Comparison of ENCODE assay signal across 18 mouse cellular contexts in the genomic region with DNA sequence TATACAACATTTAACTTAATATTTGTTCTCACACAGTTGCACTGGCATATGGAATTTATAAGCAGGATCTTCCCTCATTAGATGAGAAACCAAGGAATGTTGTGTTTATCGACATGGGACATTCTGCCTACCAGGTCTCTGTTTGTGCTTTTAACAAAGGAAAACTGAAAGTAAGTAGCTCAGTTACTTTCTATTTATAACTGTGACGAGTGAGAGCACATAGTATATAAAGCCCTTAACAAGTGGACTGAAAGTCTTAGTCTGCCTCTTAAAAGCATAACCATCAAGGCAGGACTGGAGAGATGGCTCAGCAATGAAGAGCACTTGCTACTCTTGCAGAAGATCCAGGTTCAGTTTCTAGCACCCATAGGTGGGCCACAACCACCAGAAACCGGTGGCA.
"Had no signal": no experiment of that assay in that cellular context is flagged by ENCODE, and none has a peak within 500 bp of the region (broad histone marks: within the 10 kb centered on the region; RNA-seq: fewer than 3 reads in every experiment).

No protein-coding gene starts in this region.

- H3K27me3 ChIP-seq: kidney, embryonic 15.5 days; limb, embryonic 13.5 days; liver, embryonic 12.5 days; liver, embryonic 15.5 days; lung, embryonic 15.5 days; megakaryocyte, embryonic 14.5 days; neural tube, embryonic 12.5 days; neural tube, embryonic 15.5 days had no signal

- H3K36me3 ChIP-seq: limb, embryonic 10.5 days; limb, embryonic 13.5 days; lung, embryonic 15.5 days had no signal

- DNase-seq: kidney, adult 8-10 months; kidney, postnatal 10 days; kidney, postnatal 36 days; liver; lung, adult 18-20 months; lung, postnatal 10 days; lung, postnatal 36 days; midbrain, embryonic 14.5 days; thymus, postnatal 25 days had no signal
